Mouse (Mus musculus) kidney, adult 2 months (tissue): ENCODE results near the gene Syt1.

Experiments
- CTCF ChIP-seq: fragments of 200-500 bp; conservative IDR thresholded peaks from 2 replicates; pipeline ENCODE4 v1.5.1; 2011; ENCODE audit warnings: low read depth, mild to moderate bottlenecking, control low read depth, low read length, moderate library complexity, mixed read lengths; ENCODE audit not compliant: insufficient read depth, insufficient read length
- POLR2A ChIP-seq: fragments of 200-500 bp; IDR thresholded peaks from one replicate; pipeline ENCODE4 v1.6.1; 2011; ENCODE audit warnings: low read depth, low read length, control low read depth

- no peak for TF ChIP-seq POLR2A
- no peak for TF ChIP-seq CTCF
Observed at GRCm38 (mm10) chr10:108780614-108781013, 230.2 kb downstream of the Syt1 start.
